Mouse (Mus musculus) ES-E14 (cell line): ENCODE measurements around the gene 4930579G24Rik. TPM values are rescaled to one million over a fixed set of nuclear protein-coding genes. Genes with fewer than 3 reads are reported as not detected.

Experiments used
- DNase-seq: peaks from one replicate; pipeline ENCODE4 v3.0.0-alpha.2; 2013; ENCODE audit warnings: low read depth, low spot score
- H3K27ac ChIP-seq: 2 replicates; pipeline ENCODE4 v1.5.1; 2012; ENCODE audit warnings: low read depth, mild to moderate bottlenecking, low read length, moderate library complexity, mixed read lengths; ENCODE audit not compliant: poor library complexity, insufficient read depth, severe bottlenecking
- H3K36me3 ChIP-seq: 2 replicates; pipeline ENCODE4 v1.6.1; 2012; ENCODE audit warnings: mild to moderate bottlenecking, low read length, moderate library complexity, mixed read lengths; ENCODE audit not compliant: control insufficient read depth, poor library complexity, insufficient read depth, severe bottlenecking
- H3K4me1 ChIP-seq, 2 experiments: fragments of 150-350 bp in 1 of 2; sonication (generic) in 1 of 2; 2 replicates each; pipeline ENCODE4 v1.6.1; 2012; ENCODE audit warnings: low read length in 2 of 2, mild to moderate bottlenecking in 1 of 2, mixed read lengths in 1 of 2; ENCODE audit not compliant: control insufficient read depth in 2 of 2, insufficient read depth in 2 of 2, poor library complexity in 1 of 2
- H3K4me3 ChIP-seq, 2 experiments: fragments of 150-350 bp in 1 of 2; sonication (generic) in 1 of 2; 2 replicates each; pipeline ENCODE4 v1.5.1; 2012; ENCODE audit warnings: low read length in 2 of 2, low read depth in 1 of 2, mild to moderate bottlenecking in 1 of 2, mixed read lengths in 1 of 2; ENCODE audit not compliant: insufficient read depth in 1 of 2, poor library complexity in 1 of 2, severe bottlenecking in 1 of 2
- H3K9ac ChIP-seq: 2 replicates; pipeline ENCODE4 v1.6.1; 2012; ENCODE audit warnings: low read depth, mild to moderate bottlenecking, low read length, mixed read lengths; ENCODE audit not compliant: poor library complexity, insufficient read depth, severe bottlenecking
- H3K9me3 ChIP-seq: fragments of 150-350 bp; sonication (generic); 2 replicates; pipeline ENCODE4 v1.6.1; 2012; ENCODE audit warnings: low read depth, mild to moderate bottlenecking, low read length; ENCODE audit not compliant: control insufficient read depth, insufficient read depth
- CHD2 ChIP-seq: IDR thresholded peaks from 2 replicates; pipeline ENCODE4 v1.6.1; 2014; ENCODE audit warnings: mild to moderate bottlenecking, low read depth, low read length, inconsistent platforms
- HCFC1 ChIP-seq: IDR thresholded peaks from 2 replicates; pipeline ENCODE4 v1.6.1; 2012; ENCODE audit warnings: low read length, inconsistent platforms, borderline replicate concordance; ENCODE audit not compliant: insufficient read depth
- MAFK ChIP-seq: IDR thresholded peaks from 2 replicates; pipeline ENCODE4 v1.6.1; 2014; ENCODE audit warnings: mild to moderate bottlenecking, low read depth, low read length, inconsistent platforms; ENCODE audit not compliant: insufficient read depth
- ZC3H11A ChIP-seq: IDR thresholded peaks from 2 replicates; pipeline ENCODE4 v1.6.1; 2012; ENCODE audit warnings: low read depth, mild to moderate bottlenecking, inconsistent platforms, low read length, borderline replicate concordance
- ZNF384 ChIP-seq: IDR thresholded peaks from 2 replicates; pipeline ENCODE4 v1.6.1; 2012; ENCODE audit warnings: low read depth, low read length, inconsistent platforms
- in situ Hi-C, 2 experiments: fragments of 600-800 bp; cut with MboI; formaldehyde crosslinking; loops; one replicate each; pipeline ENCODE4 v1.15.1; 2025; ENCODE audit warnings: low sequenced_read_pairs in 2 of 2, inconsistent platforms in 1 of 2; ENCODE audit not compliant: unreplicated experiment in 2 of 2
- total RNA-seq: library from RNA; depleted of rRNA; stranded (reverse); fragments of 300-350 nt; gene quantifications from 2 replicates; pipeline ENCODE4 v1.2.3, GENCODE M21; 2012

The 4930579G24Rik gene
- total RNA-seq, 1 experiment: 6.2 TPM

DNA sequence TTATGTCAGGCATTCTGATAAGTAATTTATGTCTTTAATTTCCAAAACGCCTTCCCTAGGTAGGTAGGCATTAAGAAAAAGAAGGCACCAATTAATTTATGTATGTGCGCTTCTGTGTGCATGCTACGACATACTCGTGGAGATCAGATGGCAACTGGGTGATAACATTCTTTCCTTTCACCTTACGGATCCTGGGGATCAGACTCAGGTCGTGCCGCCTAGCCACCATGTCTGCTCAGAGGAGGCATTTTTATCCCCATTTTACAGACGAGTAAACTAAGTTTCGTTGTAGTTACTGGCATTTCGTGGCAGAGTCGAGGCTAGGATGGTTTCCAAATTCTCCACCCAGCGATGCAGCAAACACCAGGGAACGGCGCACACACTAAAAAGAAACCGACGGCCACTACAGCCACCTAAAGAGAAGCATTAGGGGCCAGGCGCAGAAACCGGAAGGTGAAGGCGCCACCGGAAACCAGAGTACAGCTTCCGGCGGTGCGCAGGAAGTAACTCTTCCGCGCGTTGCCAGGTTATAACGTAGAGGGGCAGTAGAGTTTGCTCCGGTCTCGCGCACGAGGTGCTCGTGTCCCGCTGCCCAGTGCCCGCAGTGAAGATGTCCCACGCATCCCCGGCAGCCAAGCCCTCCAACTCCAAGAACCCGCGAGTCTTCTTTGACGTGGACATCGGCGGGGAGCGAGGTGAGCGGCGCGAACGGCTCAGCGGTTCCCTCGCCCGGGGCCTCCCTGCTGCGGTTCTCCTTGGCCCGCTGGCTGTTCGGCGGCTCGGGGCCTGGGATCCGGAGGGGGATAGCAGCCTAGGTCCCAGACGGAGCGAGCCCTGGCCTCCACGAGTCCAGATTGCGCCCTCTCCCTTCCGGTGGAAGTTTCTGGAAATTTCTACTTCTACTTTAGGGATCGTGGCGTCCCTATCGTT lies 37.8 kb upstream of the 4930579G24Rik start, which contains the start of gene Ppid:
Ppid (plus strand) TSS at position 480 of the 930 bp plus-strand sequence.
- DNase-seq: no peak
- peak within 1 kb of the TSS; percentile 81 for H3K27ac ChIP-seq
- TF ChIP-seq HCFC1 (peak; percentile 77), ZNF384 (no peak)
- peaks cover 0 to 4% of the 10 kb centered on the region in 2 experiments; a peak in 1 of 4 replicates for H3K4me1 ChIP-seq
- peak within 1 kb of the TSS; percentile 98 for H3K9ac ChIP-seq
- in situ Hi-C loops: loop anchor here (25.0 kb wide), 1 partner anchor 379 kb away; no protein-coding TSS in a partner anchor
- H3K36me3 ChIP-seq: peaks cover 21% of the 10 kb centered on the region
- H3K9me3 ChIP-seq: no peaks in the 10 kb centered on the region
- peak within 1 kb of the TSS; percentile 93 to 98 for H3K4me3 ChIP-seq

DNA sequence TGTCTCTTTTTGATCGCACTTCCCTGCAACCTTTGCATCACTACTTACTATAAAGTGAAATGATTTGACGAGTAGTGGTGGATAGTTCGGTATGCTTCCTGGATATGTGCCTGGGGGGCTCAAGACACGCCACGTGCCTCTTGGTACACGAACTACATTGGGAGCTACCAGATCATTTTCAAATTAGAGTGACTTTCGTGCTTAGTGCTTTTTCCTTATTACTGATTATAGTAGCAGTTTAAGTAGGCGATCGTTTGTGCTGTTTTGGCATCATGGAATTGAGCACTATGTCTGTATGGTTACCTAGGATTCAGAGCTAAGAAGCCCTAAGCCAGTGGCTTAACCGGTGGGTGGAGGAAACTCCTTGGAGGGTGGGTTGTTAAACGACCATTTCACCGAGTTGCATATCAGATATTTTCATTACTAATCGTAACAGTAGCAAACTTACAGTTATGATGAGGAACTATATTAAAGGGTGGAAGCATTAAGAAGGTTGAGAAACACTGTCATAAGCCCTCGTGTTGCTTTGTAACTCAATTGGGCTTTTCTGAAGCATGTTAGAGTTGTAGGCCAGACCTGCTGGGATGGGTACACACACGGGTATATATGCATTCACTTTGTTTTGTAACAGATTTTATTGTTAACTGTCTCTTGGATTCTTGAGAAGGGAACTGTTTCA lies 36.9 kb upstream of the 4930579G24Rik start:
- TF ChIP-seq CHD2 (no peak), ZC3H11A (no peak), ZNF384 (no peak)
- peak overlapping the region; percentile 93 to 98 for H3K4me3 ChIP-seq
- peak overlapping the region; percentile 81 for H3K27ac ChIP-seq
- H3K4me1 ChIP-seq: peaks cover 0 to 4% of the 10 kb centered on the region in 2 experiments; a peak in 1 of 4 replicates
- H3K9me3 ChIP-seq: no peaks in the 10 kb centered on the region
- H3K36me3 ChIP-seq: peaks cover 27% of the 10 kb centered on the region
- in situ Hi-C loops: loop anchor here (25.0 kb wide), 1 partner anchor 380 kb away; no protein-coding TSS in a partner anchor
- H3K9ac ChIP-seq: peak overlapping the region; percentile 98
- DNase-seq: no peak

DNA sequence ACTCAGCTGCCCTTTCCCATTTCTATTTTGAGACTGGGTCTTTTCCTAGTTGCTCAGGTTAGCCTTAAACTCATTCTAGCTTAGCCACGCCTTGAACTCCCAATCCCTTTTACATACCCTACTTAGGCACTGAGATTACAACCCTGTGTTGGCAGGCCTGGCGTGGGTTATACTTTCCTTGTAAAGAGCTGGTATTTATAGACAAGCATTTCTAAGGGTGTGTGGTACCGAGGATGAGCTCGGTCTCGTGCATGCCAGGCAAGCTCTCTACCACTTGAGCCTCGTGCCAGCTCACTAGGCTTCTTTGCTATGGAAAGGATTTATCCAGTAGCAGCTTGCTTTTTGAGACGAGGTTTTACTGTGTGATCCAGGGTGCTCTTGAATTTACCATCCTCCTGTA lies 33.4 kb upstream of the 4930579G24Rik start:
- Histone ChIP-seq H3K27ac (no peak overlapping the region), H3K4me1 (peaks cover 0 to 4% of the 10 kb centered on the region in 2 experiments; a peak in 1 of 4 replicates), H3K36me3 (peaks cover 44% of the 10 kb centered on the region), H3K4me3 (no peak overlapping the region), H3K9ac (peak overlapping the region; percentile 28; the same call in 1 of the 2 replicates), H3K9me3 (no peaks in the 10 kb centered on the region)
- in situ Hi-C loops: loop anchor here (25.0 kb wide), 1 partner anchor 383 kb away; no protein-coding TSS in a partner anchor
- no peak for DNase-seq
- TF ChIP-seq HCFC1 (no peak), ZNF384 (no peak), ZC3H11A (no peak), MAFK (no peak), CHD2 (no peak)

DNA sequence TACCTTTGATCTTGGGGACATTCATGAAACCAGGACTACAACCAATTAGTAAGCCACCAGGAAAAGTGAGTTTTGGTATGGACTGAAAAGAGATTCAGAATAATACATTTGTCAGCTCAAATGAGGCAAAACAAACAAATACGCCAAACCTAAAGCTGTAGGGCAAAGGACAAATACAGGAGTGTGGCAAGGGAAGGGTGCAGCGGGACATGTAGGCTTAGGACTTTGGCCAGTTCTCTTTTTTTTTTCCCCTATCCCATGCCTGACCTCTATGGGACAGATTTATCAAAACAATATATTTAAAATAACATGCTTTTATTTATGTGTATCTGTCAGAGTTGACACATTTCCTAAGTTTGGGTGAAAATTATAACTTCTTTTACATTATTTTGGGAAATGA lies 19.0 kb upstream of the 4930579G24Rik start:
- Histone ChIP-seq H3K9me3 (no peaks in the 10 kb centered on the region), H3K27ac (no peak overlapping the region), H3K4me3 (no peak overlapping the region), H3K4me1 (no peaks in the 10 kb centered on the region), H3K9ac (no peak overlapping the region), H3K36me3 (peaks cover 2% of the 10 kb centered on the region; the same call in 1 of the 2 replicates)
- no peak for DNase-seq
- in situ Hi-C loops: no loop called here
- no peak for TF ChIP-seq ZC3H11A
- no peak for TF ChIP-seq ZNF384
- no peak for TF ChIP-seq CHD2
- no peak for TF ChIP-seq HCFC1
- TF ChIP-seq MAFK: no peak
